Mouse (Mus musculus): ENCODE data around the gene Rnf182.
A peak's percentile ranks its signal among the peaks of the same experiment; 100 is the strongest.

The Rnf182 gene

DNA sequence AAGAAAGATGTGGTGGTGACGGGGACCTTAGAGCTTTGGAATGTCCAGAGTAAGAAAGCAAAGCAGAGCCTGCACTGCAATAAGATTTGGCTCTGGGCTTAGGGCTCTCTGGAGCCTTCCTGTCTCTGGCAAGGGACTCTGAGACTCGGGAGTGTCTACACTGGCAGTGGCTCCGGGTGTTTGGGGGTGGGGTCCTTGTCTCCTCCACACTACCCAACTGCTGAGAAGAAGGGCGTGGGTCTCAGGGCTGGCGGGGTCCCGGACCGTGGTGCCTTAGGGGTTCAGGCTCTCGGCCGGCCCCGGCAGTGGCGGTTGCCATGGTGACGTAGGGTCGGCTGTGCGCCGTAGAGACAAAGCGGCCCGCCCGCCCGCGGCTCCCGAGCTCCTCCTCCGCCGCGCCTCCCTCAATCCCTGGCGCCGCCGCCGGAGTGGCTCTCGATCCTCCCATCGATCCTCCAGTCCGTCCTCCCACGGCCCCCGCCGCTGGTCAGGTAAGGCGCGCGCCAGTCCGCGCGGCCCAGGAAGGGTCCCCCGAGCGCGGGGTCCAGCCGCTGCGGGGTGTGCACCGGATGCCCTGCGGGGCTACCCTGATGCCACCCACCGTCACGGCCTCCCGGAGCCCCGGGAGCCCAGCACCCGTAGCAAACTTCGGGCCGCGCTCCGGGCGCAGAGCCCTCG lies at the start of gene Rnf182:
TSS of gene Rnf182 (plus strand) at position 134 of the 678 bp plus-strand sequence.
- peak; percentile 46 for DNase-seq (ENCODE audit: low spot score)

DNA sequence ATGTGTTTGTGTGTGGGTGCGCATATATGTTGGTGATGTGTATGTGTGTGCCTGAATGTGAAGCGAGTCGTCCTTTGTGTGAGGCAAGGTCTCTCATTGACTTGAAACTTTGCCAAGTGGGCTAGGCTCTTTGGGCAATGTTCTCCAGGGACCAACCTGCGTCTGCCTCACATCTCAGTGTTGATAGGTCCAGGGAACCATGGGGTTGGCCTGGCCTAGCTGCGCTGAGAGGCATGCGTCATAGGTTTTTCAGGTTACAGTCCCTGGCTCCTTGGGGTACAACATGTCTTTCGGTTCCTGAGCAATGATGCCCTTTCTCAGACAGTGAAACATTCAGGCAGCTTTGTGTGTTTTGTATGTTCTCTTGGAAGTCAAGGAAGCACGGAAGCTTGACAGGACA lies 49.3 kb upstream of the Rnf182 start:
- no peak for DNase-seq (ENCODE audit: low spot score)

DNA sequence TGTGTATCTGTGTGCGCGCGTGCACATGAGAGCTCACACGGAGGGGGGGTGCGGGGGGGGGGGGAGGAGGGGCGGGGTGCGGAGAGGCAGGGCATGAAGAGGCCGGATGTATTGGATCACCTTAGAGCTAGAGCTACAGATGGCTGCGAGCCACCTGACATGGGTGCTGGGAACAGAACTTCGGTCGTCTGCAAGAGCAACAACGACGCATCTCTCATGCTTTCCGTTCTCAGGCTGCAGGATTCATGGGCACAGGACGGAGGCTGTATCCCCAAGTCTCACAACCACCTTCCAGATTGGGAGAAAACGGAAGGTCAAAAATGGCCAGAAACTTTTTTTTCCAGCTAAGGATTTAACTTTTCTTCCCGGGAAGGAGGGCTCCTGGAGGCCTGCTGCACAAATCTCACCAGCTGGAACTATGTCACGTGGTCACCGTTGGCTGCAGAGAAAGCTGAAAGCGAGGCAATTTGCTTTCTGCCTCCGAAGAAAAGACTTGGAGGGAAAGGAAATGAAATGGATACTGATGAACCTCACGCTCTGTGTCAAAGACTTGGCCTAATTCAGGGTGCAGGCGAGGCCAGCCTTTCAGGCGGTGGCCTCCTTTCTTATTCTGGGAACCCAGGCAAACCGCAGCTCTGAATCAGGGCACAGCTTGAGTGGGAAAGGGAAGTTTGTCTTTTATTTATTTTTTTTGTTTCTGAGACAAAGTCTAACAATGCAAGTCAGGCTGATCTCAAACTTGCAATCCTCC lies 48.2 kb upstream of the Rnf182 start:
- no peak for DNase-seq (ENCODE audit: low spot score)

- no peak for DNase-seq (ENCODE audit: low spot score)
Observed at GRCm38 (mm10) chr13:43573979-43574378, 41.5 kb upstream of the Rnf182 start.

GRCm38 (mm10) chr13:43575431-43575830 lies 40.1 kb upstream of the Rnf182 start:
- DNase-seq (ENCODE audit: low spot score), result no peak

DNA sequence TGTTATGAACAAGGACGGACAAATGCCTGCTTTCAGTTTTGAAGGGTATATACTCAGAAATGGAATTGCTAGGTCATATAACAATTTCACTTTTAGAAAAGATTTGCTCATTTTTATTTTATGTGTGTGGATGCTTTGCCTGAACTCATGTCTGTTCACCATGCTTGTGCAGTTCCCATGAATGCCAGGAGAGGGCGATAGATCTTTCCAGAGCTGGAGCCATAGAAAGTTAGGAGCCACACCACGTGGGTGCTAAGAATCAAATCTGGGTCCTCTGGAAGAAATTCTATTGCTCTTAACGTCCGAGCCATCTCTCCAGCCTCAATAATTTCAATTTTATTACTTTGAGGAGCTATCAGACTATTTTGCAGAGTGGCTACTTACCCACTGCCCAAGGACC lies 38.3 kb upstream of the Rnf182 start:
- no peak for DNase-seq (ENCODE audit: low spot score)

DNA sequence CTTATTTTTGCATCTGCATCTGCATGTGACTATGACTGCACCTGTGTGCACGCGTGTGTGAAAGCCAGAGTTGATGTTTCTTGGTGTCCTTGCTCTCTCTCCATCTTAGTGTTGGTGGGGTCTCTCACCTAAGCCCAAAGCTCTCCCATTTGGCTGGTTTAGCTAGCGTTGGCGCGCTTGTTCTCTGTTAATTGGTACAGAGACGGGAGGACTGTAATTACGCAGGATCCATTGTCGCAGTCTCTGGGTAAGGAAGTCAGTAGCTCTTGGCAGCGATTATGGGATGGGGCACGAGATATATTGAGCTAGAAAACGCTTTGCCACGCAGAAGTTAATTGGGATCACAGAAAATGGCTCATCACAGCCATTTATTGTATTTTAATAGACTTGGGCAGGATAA lies 37.7 kb upstream of the Rnf182 start:
- DNase-seq (ENCODE audit: low spot score), result no peak

- DNase-seq (ENCODE audit: low spot score), result no peak
Observed at GRCm38 (mm10) chr13:43579740-43580139, 35.8 kb upstream of the Rnf182 start.

GRCm38 (mm10) chr13:43580661-43581060 lies 34.8 kb upstream of the Rnf182 start:
- no peak for DNase-seq (ENCODE audit: low spot score)

GRCm38 (mm10) chr13:43582961-43583360 lies 32.5 kb upstream of the Rnf182 start:
- DNase-seq (ENCODE audit: low spot score), result no peak

- DNase-seq (ENCODE audit: low spot score), result no peak
Observed at GRCm38 (mm10) chr13:43583504-43583903, 32.0 kb upstream of the Rnf182 start.

DNA sequence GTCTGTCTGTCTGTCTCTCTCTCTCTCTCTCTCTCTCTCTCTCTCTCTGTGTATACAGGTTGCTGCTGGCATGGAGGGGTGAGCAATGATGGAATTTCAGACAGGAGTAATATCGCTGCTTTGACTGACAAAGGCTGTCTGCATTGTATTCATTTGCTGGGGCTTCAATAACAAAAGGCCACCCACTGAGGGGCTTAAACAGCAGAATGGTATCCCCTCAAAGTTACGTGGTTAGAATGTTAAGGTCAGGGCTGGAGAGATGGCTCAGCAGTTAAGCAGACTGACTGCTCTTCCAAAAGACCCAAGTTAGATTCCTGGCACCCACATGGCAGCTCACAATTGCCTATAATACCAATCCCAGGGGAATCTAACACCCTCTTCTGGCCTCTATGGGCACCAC lies 30.2 kb upstream of the Rnf182 start:
- DNase-seq (ENCODE audit: low spot score), result no peak

- no peak for DNase-seq (ENCODE audit: low spot score)
Observed at GRCm38 (mm10) chr13:43586966-43587365, 28.5 kb upstream of the Rnf182 start.

DNA sequence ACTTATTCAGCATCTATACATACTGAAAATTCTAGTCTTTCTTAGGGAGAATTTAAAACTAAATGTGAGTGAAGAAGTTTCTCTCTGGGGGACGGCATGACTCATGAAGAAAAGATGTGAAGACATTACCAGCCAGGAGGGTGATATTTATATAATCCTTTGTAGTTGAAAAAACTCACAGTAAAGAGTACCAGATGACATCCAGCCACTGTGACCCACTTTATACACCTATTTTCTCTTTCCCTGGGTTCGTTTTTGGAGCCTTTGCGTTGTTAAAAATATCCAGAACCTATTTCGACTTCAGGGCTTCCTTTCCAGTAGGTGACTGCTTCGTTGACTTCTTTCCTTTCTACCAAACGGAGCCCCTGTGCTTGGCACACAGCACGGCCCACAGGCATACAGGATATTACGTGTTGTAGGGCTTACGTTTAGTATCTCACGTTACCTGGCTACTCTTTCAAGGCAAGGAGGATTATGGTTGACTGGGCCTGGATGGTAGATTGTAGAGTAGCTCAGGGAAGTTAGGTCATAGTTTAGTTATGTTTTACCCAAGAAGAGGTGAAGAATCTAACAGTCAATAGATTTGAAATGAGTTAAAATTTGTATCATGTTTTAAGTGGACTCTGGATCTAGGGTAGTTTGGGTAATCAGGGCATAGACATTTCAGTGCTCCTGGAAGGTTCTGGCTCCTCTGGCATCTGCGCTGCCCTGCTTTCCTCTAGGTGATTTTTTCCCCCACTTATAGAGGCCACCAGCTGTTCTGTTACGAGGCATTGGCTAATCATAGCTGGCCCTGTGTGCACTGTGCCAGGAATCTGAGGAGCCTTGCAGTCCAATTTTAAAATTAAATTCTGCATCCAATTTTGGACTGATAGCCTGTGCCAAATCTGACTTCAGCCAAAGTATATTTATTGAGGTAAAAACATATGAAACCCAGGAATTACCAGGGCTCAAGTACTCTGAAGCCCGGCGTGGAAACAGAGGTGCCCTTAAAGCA lies 27.4 kb upstream of the Rnf182 start:
- no peak for DNase-seq (ENCODE audit: low spot score)

DNA sequence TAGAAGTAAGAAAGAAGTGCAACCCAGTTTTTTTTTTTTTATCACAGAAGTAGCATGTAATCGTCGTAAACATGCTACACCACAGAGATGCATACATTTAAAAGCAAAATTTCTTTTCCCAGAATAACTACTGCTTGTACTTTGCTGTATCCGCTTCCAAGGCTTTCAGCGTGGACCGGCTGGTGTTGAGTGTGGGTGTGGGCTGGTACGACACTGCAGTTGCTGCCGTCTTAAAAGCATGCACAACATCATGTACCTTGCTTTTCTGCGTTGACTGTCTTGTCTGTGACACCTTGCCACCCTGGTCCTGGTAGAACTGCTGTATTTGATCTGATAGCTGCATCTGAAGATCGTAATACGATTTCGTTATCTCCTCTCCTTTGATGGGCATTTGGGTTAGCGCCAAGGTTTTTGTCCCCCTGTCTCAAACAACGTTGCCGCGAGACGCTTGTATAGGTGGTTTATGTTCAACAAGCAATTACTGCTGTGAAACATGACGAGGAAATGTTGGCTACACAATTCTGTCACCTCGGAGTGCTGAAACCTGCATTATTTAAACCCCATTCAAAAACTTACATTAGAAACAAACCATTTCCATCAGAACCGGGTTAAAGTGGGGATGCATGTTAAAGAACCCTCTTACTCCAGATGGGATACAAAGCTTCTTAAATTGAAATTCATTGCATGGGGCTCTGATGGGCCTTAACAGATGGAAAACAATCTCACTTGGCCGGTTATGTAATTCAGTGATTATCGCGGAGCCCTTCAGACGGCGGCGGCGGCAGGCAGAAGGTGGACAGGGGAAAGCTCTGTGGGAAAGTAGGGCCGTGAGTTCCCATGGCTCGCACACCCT lies 23.5 kb upstream of the Rnf182 start:
- no peak for DNase-seq (ENCODE audit: low spot score)

DNA sequence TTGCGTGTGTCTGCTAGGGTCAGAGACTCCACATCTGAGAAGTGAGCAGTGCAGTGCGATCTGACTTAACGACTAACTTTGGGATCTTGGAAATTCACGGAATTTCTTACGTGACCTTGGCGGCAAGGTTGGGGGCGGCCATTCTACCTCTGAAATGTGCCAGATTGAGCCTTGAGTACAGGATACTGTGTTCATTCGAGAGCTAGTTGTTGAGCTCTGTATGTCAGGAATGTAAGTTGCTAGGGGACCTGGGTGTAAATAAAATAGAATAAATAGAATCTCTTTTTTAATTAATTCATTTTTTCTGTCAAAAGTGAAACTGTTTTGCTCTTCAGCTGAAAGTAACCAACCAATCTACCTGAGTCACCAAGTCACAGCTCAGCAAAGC lies 22.8 kb upstream of the Rnf182 start:
- no peak for DNase-seq (ENCODE audit: low spot score)

DNA sequence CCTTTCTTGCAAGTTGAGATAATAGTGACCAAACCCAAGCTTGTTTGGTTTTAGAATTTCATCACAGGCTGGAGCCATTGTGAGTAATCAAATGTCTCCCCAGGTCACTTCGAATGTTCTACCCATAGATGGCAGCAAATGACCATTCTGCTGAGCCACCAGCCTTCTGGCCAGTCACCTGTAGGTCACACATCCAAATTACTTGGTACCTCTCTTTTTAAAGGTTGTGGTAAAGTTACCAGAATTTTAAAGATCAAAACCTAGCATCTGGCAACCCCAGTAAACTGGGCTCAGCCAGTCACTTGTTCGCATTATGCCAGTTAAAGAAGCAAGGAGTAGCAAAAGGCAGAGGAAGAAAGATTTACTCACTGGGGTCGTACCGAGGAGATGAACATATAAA lies 19.6 kb upstream of the Rnf182 start:
- no peak for DNase-seq (ENCODE audit: low spot score)

- DNase-seq (ENCODE audit: low spot score), result no peak
Observed at GRCm38 (mm10) chr13:43600967-43601366, 14.5 kb upstream of the Rnf182 start.

DNA sequence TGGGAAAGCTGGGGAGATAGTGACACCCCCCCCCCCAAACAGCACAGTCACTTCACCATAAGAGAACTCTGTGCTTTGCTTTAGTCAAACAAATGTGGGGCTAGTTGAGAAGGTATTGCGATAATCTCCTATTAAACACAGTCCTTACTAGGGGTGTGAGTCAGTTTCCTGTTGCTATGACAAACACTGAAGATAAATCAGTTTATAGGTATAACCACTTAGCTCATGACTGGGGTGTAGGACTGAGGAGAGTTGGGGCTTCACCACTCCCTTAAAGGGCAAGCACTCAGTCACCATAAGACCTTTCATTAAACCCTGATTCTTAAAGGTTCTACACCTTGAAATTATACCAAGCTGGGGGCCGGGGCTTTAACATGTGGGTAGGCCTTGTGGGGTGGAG lies 13.1 kb upstream of the Rnf182 start:
- DNase-seq (ENCODE audit: low spot score), result no peak

DNA sequence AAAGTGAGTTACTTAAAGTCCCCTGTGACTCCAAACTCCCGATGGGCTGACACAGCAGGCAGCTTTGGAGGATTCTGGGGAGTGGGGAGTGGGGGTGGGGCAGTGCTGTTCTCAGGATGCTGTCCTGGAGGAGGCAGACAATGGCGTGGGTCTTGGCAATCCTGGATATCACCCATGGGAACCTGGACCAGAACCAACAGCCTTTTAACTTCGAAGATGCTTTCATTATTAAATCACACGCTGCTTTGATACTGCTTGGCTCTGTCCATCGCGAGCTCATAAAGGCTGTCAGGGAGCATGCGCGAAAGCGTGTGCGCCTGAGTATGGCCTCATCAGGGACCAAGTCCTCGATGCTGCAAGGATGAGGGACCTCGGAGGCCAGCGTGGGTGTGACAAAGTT lies 12.5 kb upstream of the Rnf182 start:
- DNase-seq (ENCODE audit: low spot score), result no peak

- no peak for DNase-seq (ENCODE audit: low spot score)
Observed at GRCm38 (mm10) chr13:43608854-43609253, 6.7 kb upstream of the Rnf182 start.

DNA sequence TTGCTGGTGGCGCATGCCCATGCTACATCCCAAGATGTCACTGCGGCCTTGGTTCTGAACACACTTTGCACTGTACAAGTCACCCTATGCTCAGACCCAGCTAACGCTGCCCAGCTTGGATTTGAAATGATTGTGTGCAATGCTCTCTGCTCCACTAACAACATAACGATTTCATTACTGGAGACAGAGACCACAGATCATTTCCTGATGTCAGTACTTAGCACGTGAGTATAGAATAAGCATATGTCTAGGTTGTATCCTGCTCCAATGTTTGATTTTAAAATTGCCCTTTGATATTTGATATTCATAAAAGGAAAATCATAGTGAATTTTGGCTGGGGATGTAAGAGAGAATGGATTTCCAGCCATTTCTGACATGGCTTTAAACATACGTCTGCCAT lies 3.5 kb upstream of the Rnf182 start:
- DNase-seq (ENCODE audit: low spot score), result no peak
